Mouse (Mus musculus): ENCODE results near the gene Trak1.

Trak1 gene

GRCm38 (mm10) chr9:121477305-121477911 lies 180.1 kb downstream of the Trak1 start:
- peak; percentile 37 to 50 for DNase-seq (ENCODE audit: low spot score in 2 of 2)

GRCm38 (mm10) chr9:121479453-121479852 lies 182.2 kb downstream of the Trak1 start:
- peak in 1 of 2 experiments; percentile 45 for DNase-seq (ENCODE audit: low spot score in 2 of 2)

- no peak for DNase-seq (ENCODE audit: low spot score in 2 of 2)
Observed at GRCm38 (mm10) chr9:121487216-121487615, 189.9 kb downstream of the Trak1 start.

GRCm38 (mm10) chr9:121491592-121492240 lies 194.4 kb downstream of the Trak1 start:
- DNase-seq (ENCODE audit: low spot score in 2 of 2): no peak

- no peak for DNase-seq (ENCODE audit: low spot score in 2 of 2)
Observed at GRCm38 (mm10) chr9:121494006-121494767, 196.9 kb downstream of the Trak1 start.

- DNase-seq (ENCODE audit: low spot score in 2 of 2): peak; percentile 23 to 34
Observed at GRCm38 (mm10) chr9:121495529-121495928, 198.2 kb downstream of the Trak1 start, which contains the start of gene Cck. TSS of gene Cck (minus strand) at chr9:121495694.

- no peak for DNase-seq (ENCODE audit: low spot score in 2 of 2)
Observed at GRCm38 (mm10) chr9:121496102-121496501, 198.8 kb downstream of the Trak1 start.

- no peak for DNase-seq (ENCODE audit: low spot score in 2 of 2)
Observed at GRCm38 (mm10) chr9:121505346-121505745, 208.0 kb downstream of the Trak1 start.

- no peak for DNase-seq (ENCODE audit: low spot score in 2 of 2)
Observed at GRCm38 (mm10) chr9:121506478-121507180, 209.3 kb downstream of the Trak1 start.

- no peak for DNase-seq (ENCODE audit: low spot score in 2 of 2)
Observed at GRCm38 (mm10) chr9:121511911-121512310, 214.6 kb downstream of the Trak1 start.

- no peak for DNase-seq (ENCODE audit: low spot score in 2 of 2)
Observed at GRCm38 (mm10) chr9:121514462-121514861, 217.2 kb downstream of the Trak1 start.

- DNase-seq (ENCODE audit: low spot score in 2 of 2): no peak
Observed at GRCm38 (mm10) chr9:121520047-121520446, 222.7 kb downstream of the Trak1 start.
